ENCODE assay signal across 8 mouse cellular contexts in genomic region chr7:126323729-126324128, GRCm38 (mm10). TPM values are rescaled to one million over a fixed set of nuclear protein-coding genes. Genes with fewer than 3 reads are reported as not detected.
DNase-seq lines count a peak whose midpoint lies in the region; ATAC-seq and TF ChIP-seq lines count a peak whose summit lies in the region.

No protein-coding gene starts in this region.

- no peak overlapping the region for H3K4me2 ChIP-seq in forebrain, embryonic 11.5 days (ENCODE audit: low read depth, low read length, severe bottlenecking)
- H3K4me2 ChIP-seq in forebrain, embryonic 16.5 days (ENCODE audit: low read length): no peak overlapping the region

- no peaks in the 10 kb centered on the region for H3K27me3 ChIP-seq in forebrain, embryonic 11.5 days (ENCODE audit: control insufficient read depth, insufficient read depth, low read length)
- no peaks in the 10 kb centered on the region for H3K27me3 ChIP-seq in forebrain, embryonic 16.5 days (replicated peaks; ENCODE audit: control insufficient read depth, insufficient read depth, low read length)

- H3K9ac ChIP-seq in forebrain, embryonic 11.5 days (ENCODE audit: low read length): no peak overlapping the region
- H3K9ac ChIP-seq in forebrain, embryonic 16.5 days (replicated peaks; ENCODE audit: low read depth, low read length): no peak overlapping the region

- no peak for ATAC-seq in forebrain, embryonic 11.5 days (replicated peaks; ENCODE audit: low FRiP score)
- no peak for ATAC-seq in forebrain, embryonic 16.5 days
- peak; percentile 63 for ATAC-seq in activated CD4-positive, CD25-positive, alpha-beta regulatory T cell, adult 4 months
- peak; percentile 92 for ATAC-seq in common myeloid progenitor, adult 5-6 weeks (replicated peaks; ENCODE audit: low read depth, poor library complexity, severe bottlenecking)

- H3K9me3 ChIP-seq in forebrain, embryonic 11.5 days (ENCODE audit: control insufficient read depth, low read length): no peaks in the 10 kb centered on the region
- H3K9me3 ChIP-seq in forebrain, embryonic 16.5 days (ENCODE audit: control insufficient read depth, low read length): no peaks in the 10 kb centered on the region

- no peak overlapping the region for H3K4me3 ChIP-seq in forebrain, embryonic 11.5 days (ENCODE audit: low read depth, low read length)
- H3K4me3 ChIP-seq in forebrain, embryonic 16.5 days (replicated peaks; ENCODE audit: low read length): no peak overlapping the region
- no peak overlapping the region for H3K4me3 ChIP-seq in layer of hippocampus, adult 2 months

- no peak overlapping the region for H3K27ac ChIP-seq in forebrain, embryonic 11.5 days (ENCODE audit: low read depth, low read length)
- H3K27ac ChIP-seq in forebrain, embryonic 16.5 days (ENCODE audit: low read length): no peak overlapping the region
- no peak overlapping the region for H3K27ac ChIP-seq in layer of hippocampus, adult 2 months

- DNase-seq in forebrain, embryonic 11.5 days (ENCODE audit: low spot score): peak; percentile 87
- peak; percentile 65 to 90 for DNase-seq in heart, adult 18-20 months
- DNase-seq in layer of hippocampus, adult 2 months (ENCODE audit: low spot score in 2 of 2): peak; percentile 66 to 87
- DNase-seq in lung, postnatal 25 days (ENCODE audit: low spot score): peak; percentile 76
- DNase-seq in spleen, adult 18-20 months: peak; percentile 61 to 85

- no peaks in the 10 kb centered on the region for H3K4me1 ChIP-seq in forebrain, embryonic 11.5 days (replicated peaks; ENCODE audit: control insufficient read depth, insufficient read depth, low read length)
- H3K4me1 ChIP-seq in forebrain, embryonic 16.5 days (replicated peaks; ENCODE audit: control insufficient read depth, insufficient read depth, low read length): no peaks in the 10 kb centered on the region

- TF ChIP-seq CTCF in layer of hippocampus, adult 2 months (conservative IDR thresholded peaks at IDR 0.05): peak; percentile 96

- H3K36me3 ChIP-seq in forebrain, embryonic 11.5 days (ENCODE audit: control insufficient read depth, insufficient read depth, low read length): no peaks in the 10 kb centered on the region
- no peaks in the 10 kb centered on the region for H3K36me3 ChIP-seq in forebrain, embryonic 16.5 days (ENCODE audit: control insufficient read depth, insufficient read depth)

- 10% methylated on average over 11 of the region's 11 CpGs for WGBS in forebrain, embryonic 11.5 days
- 10% methylated on average over 11 of the region's 11 CpGs for WGBS in forebrain, embryonic 16.5 days

RNA-seq across cellular contexts. Expression of gene Lat, which starts 45.6 kb away (rescaled TPM):
- 2.2 and 2.5 TPM in 2 replicates for polyA plus RNA-seq in forebrain, embryonic 11.5 days (2014; fragmentation: Nextera tagmentation; extraction: Ambion mirVana)
- 0.77 and 0.98 TPM in 2 replicates for polyA plus RNA-seq in forebrain, embryonic 16.5 days (2015; fragmentation: Nextera tagmentation; extraction: Ambion mirVana)
- polyA plus RNA-seq in activated CD4-positive, CD25-positive, alpha-beta regulatory T cell, adult 4 months (2017; shearing (Covaris generic)): 100 to 1,000 TPM; 784 to 813 TPM
- 16.4 and 22.4 TPM in 2 replicates for total RNA-seq in common myeloid progenitor, adult 5-6 weeks (2017)
- 1 to 10 TPM in 1 of 2 experiments, under 1 TPM in 1; 0.52 to 5.7 TPM for total RNA-seq in heart, adult 18-20 months (2021)
- total RNA-seq in layer of hippocampus, adult 2 months (2021): 1 to 10 TPM in 1 of 2 experiments, under 1 TPM in 1; 0.98 to 1.2 TPM

RNA-seq across cellular contexts. Expression of gene Sbk1, which starts 51.3 kb away (rescaled TPM):
- 194 and 214 TPM in 2 replicates for polyA plus RNA-seq in forebrain, embryonic 11.5 days (2014; fragmentation: Nextera tagmentation; extraction: Ambion mirVana)
- polyA plus RNA-seq in forebrain, embryonic 16.5 days (2015; fragmentation: Nextera tagmentation; extraction: Ambion mirVana): 295 and 323 TPM in 2 replicates
- polyA plus RNA-seq in activated CD4-positive, CD25-positive, alpha-beta regulatory T cell, adult 4 months (2017; shearing (Covaris generic)): 1 to 10 TPM; 4.1 to 5.6 TPM
- total RNA-seq in common myeloid progenitor, adult 5-6 weeks (2017): 5.2 and 5.7 TPM in 2 replicates
- 10 to 100 TPM; 72.3 to 73.8 TPM for total RNA-seq in heart, adult 18-20 months (2021)
- total RNA-seq in layer of hippocampus, adult 2 months (2021): 10 to 100 TPM; 71.9 to 73.3 TPM

RNA-seq across cellular contexts. Expression of gene Spns1, which starts 53.5 kb away (rescaled TPM):
- polyA plus RNA-seq in forebrain, embryonic 11.5 days (2014; fragmentation: Nextera tagmentation; extraction: Ambion mirVana): 52.4 and 53.9 TPM in 2 replicates
- polyA plus RNA-seq in forebrain, embryonic 16.5 days (2015; fragmentation: Nextera tagmentation; extraction: Ambion mirVana): 75.5 and 80.1 TPM in 2 replicates
- 10 to 100 TPM; 26.7 to 43.3 TPM for polyA plus RNA-seq in activated CD4-positive, CD25-positive, alpha-beta regulatory T cell, adult 4 months (2017; shearing (Covaris generic))
- total RNA-seq in common myeloid progenitor, adult 5-6 weeks (2017): 5.6 and 11.3 TPM in 2 replicates
- 10 to 100 TPM; 24.8 to 25.8 TPM for total RNA-seq in heart, adult 18-20 months (2021)
- total RNA-seq in layer of hippocampus, adult 2 months (2021): 10 to 100 TPM; 86.5 to 91.0 TPM

Comparison
In these comparisons a context has a peak if more than half of its experiments do, and no peak if none do; other contexts are left out.
1. ATAC-seq: peak in activated CD4-positive, CD25-positive, alpha-beta regulatory T cell, adult 4 months (single experiment) and common myeloid progenitor, adult 5-6 weeks (single experiment); none in forebrain, embryonic 11.5 days (single experiment) and forebrain, embryonic 16.5 days (single experiment).
2. RNA of gene Sbk1, which starts 51.3 kb away (total RNA-seq): 72.3 to 73.8 TPM in heart, adult 18-20 months and 71.9 to 73.3 TPM in layer of hippocampus, adult 2 months; 5.2 to 5.7 TPM in common myeloid progenitor, adult 5-6 weeks; every median in the first group is over 10 times any median in the second.
3. Peak in every context shown above with its lines, with median percentiles within 50 percentile points of each other: DNase-seq.